Mouse (Mus musculus) heart, postnatal 0 days (tissue): ENCODE results near the gene Prdx1. TPM values are rescaled to one million over a fixed set of nuclear protein-coding genes. Genes with fewer than 3 reads are reported as not detected.

Experiments used
- ATAC-seq: fragments of 200-750 bp; cut with Nextera tagmentation; 2 replicates; pipeline ENCODE4 v1.8.0; 2017; ENCODE audit warnings: low read depth, moderate number of reproducible peaks, moderate library complexity; ENCODE audit not compliant: insufficient read depth
- DNase-seq: peaks from one replicate; pipeline ENCODE4 v3.0.0-alpha.2; 2016; ENCODE audit warnings: low spot score
- H3K27ac ChIP-seq: fragments of 300-500 bp; sonication (generic); 2 replicates; pipeline ENCODE4 v1.5.1; 2014; ENCODE audit warnings: low read depth, mild to moderate bottlenecking
- H3K27me3 ChIP-seq: fragments of 300-500 bp; sonication (generic); 2 replicates; pipeline ENCODE4 v1.6.1; 2014; ENCODE audit warnings: low read length, mixed read lengths; ENCODE audit not compliant: control insufficient read depth, insufficient read depth
- H3K36me3 ChIP-seq: fragments of 300-500 bp; sonication (generic); replicated peaks from 2 replicates; pipeline ENCODE4 v1.6.1; 2014; ENCODE audit warnings: low read length, mixed read lengths; ENCODE audit not compliant: control insufficient read depth, insufficient read depth
- H3K4me1 ChIP-seq: fragments of 300-500 bp; sonication (generic); 2 replicates; pipeline ENCODE4 v1.6.1; 2014; ENCODE audit warnings: antibody characterized with exemption; ENCODE audit not compliant: control insufficient read depth, insufficient read depth
- H3K4me2 ChIP-seq: fragments of 300-500 bp; sonication (generic); 2 replicates; pipeline ENCODE4 v1.6.1; 2014; ENCODE audit warnings: low read depth, mild to moderate bottlenecking, low read length, moderate library complexity
- H3K4me3 ChIP-seq: fragments of 300-500 bp; sonication (generic); 2 replicates; pipeline ENCODE4 v1.5.1; 2014; ENCODE audit warnings: low read depth, low read length
- H3K9ac ChIP-seq: fragments of 300-500 bp; sonication (generic); replicated peaks from 2 replicates; pipeline ENCODE4 v1.6.1; 2014; ENCODE audit warnings: low read depth, low read length, mixed read lengths
- H3K9me3 ChIP-seq: fragments of 300-500 bp; sonication (generic); replicated peaks from 2 replicates; pipeline ENCODE4 v1.6.1; 2016; ENCODE audit warnings: low read length; ENCODE audit not compliant: control insufficient read depth
- CTCF ChIP-seq: IDR thresholded peaks from 2 replicates; pipeline ENCODE4 v1.5.1; 2016; ENCODE audit warnings: antibody characterized with exemption, control low read depth, low read depth
- EP300 ChIP-seq: IDR thresholded peaks from 2 replicates; pipeline ENCODE4 v1.6.1; 2016; ENCODE audit warnings: antibody characterized with exemption, low read depth
- WGBS: fragments of 180-500 bp; shearing (Covaris S2); extraction: QIAGEN DNeasy Blood & Tissue Kit; methylation state at CpG from one replicate; pipeline ENCODE4 v1.1.7; 2014; 5-methylcytosine and 5-hydroxymethylcytosine counted together
- polyA plus RNA-seq: library from polyadenylated mRNA; unstranded; fragments of >200 nt; fragmentation: Nextera tagmentation; extraction: Ambion mirVana; gene quantifications from 2 replicates; pipeline ENCODE4 v1.2.1, GENCODE M21; 2015
- total RNA-seq: library from RNA; depleted of rRNA; stranded (reverse); fragments of >200 nt; gene quantifications from 2 replicates; pipeline ENCODE4 v1.2.3, GENCODE M21; 2014; ENCODE audit warnings: low replicate concordance

Prdx1 gene
- total and polyA plus RNA-seq, 2 experiments from 2014 or later = 334 to 1,000 TPM

DNA sequence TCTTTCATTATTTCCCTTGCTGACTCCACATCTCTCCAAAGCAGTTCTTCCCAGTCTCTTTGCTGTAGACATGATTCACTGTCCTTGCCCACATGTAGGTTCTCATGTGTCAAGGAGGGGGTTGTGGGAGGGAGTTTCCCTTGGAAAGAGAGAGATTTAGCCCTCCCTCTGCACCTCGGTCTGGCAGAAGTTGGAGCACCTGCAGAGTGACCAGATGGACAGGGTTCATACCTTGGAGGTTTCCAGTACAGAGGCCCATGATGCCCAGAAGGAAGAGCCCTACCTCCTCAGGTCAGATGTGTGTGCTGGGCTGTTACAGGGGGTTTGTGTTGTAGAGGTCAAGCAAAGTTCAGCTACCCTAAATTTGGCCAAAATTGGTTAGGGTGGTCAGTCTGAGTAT lies 27.2 kb downstream of the Prdx1 start:
- DNase-seq = no peak
- 58% methylated on average over 1 of the region's 1 CpGs for WGBS
- Histone ChIP-seq H3K27ac (no peak overlapping the region), H3K9me3 (no peaks in the 10 kb centered on the region), H3K4me1 (0 out of 2 replicates have a peak, but pooled peaks cover 2% of the 10 kb centered on the region), H3K9ac (no peak overlapping the region), H3K4me2 (no peak overlapping the region), H3K36me3 (peaks cover 7% of the 10 kb centered on the region; the same call in 1 of the 2 replicates), H3K27me3 (no peaks in the 10 kb centered on the region), H3K4me3 (no peak overlapping the region)
- no peak for ATAC-seq
- TF ChIP-seq CTCF (no peak), EP300 (no peak)

DNA sequence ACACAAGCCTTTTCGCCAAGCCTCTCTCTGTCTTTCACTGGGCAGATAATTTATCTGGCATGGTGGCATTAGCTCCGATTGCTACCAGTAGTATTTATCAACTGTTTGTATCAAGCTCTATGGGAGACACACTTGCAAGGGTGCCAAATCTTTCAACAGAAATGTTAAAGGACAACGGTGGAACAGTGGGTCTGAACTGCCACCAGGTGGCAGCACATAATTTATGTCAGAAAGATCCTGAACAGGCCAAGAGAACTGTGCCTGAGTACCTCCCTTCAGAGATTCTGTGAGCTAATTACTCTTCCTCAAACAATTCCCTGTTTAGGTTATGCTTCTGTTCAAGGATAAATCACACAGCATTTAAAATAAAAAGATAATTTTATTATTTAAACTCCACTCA lies 34.1 kb downstream of the Prdx1 start:
- no peak overlapping the region for H3K4me2 ChIP-seq
- no peak overlapping the region for H3K9ac ChIP-seq
- ATAC-seq (no peak), DNase-seq (peak; percentile 88)
- 15% methylated on average over 3 of the region's 3 CpGs for WGBS
- TF ChIP-seq CTCF = peak; percentile 76
- no peak for TF ChIP-seq EP300
- H3K27ac ChIP-seq = no peak overlapping the region
- no peaks in the 10 kb centered on the region for H3K9me3 ChIP-seq
- no peaks in the 10 kb centered on the region for H3K27me3 ChIP-seq
- no peak overlapping the region for H3K4me3 ChIP-seq
- 0 out of 2 replicates have a peak, but pooled peaks cover 7% of the 10 kb centered on the region for H3K36me3 ChIP-seq
- H3K4me1 ChIP-seq = 0 out of 2 replicates have a peak, but pooled peaks cover 14% of the 10 kb centered on the region

DNA sequence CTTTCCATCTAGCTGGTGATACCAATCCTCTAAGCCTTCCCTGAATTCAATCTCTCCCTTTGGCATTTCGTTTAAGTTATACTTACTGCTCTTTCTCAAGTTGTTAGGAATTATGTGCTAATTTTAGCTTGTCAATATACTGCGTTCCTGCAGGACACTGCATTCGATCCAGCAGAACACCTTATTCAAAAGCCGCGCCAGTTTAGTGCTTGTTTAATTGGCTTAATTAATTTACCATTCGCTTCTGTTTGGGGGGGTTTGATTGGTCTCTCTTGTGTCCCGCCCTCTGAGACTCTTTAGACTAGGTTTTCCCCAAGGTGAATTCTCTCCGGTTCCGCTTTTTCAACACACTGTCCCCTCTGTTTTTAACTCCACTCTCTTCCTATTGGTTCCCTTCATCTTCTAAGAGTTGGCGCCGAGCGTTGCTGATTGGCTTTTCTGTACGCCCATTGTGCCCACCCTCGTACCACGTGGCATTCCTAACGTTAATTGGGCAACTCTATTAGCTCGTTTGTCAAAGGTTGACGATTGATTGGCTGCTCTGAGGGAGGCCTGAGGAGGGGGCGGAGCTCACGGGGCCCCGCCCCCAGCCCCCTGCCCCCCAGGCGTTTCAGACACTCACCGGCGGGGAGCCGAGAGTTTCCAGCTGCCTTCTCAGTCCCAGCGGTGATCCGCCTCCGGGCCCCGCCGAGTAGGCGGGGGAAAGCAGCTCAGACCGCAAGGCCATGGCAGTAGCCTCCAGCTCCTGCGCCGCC lies 35.2 kb downstream of the Prdx1 start, which contains the start of gene Tesk2:
Tesk2 (plus strand) TSS at position 606 of the 755 bp plus-strand sequence.
- Histone ChIP-seq H3K4me3 (peak within 1 kb of the TSS; percentile 78), H3K9ac (peak within 1 kb of the TSS; percentile 72), H3K9me3 (no peaks in the 10 kb centered on the region), H3K36me3 (0 out of 2 replicates have a peak, but pooled peaks cover 2% of the 10 kb centered on the region), H3K27ac (peak within 1 kb of the TSS; percentile 83), H3K4me2 (peak within 1 kb of the TSS; percentile 83), H3K27me3 (no peaks in the 10 kb centered on the region), H3K4me1 (0 out of 2 replicates have a peak, but pooled peaks cover 14% of the 10 kb centered on the region)
- under 1% methylated on average over 33 of the region's 34 CpGs for WGBS
- ATAC-seq (peak; percentile 99), DNase-seq (peak; percentile 99)
- TF ChIP-seq EP300 (no peak), CTCF (no peak)

DNA sequence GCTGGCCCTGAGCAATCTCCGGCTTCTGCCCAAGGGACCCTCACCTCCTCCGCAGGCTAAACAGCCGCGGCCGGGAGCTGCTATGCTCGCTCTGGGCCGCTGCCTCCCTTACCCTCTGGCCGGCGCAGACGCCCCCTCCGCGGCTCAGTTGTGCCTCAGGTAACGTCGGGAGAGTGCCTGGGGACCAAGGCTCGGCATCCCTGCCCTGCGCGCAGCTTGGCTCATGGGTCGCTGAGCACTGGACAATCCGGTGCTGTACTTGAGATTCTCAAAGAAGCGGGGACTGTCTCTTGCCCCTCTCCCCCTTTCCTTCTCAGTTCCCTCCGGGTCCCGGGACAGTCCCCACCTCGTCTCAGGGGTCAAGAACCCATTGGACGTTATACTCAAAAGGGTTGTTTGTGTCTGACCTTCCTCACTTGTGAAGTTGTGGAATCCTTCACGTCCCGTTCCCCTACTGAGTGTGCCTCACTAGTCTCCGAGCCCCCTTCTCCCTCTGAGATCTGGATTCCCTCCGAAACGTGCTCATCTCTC lies 35.8 kb downstream of the Prdx1 start:
- ATAC-seq = no peak
- WGBS = 1% methylated on average over 29 of the region's 29 CpGs
- H3K4me1 ChIP-seq = 0 out of 2 replicates have a peak, but pooled peaks cover 14% of the 10 kb centered on the region
- H3K9ac ChIP-seq = peak overlapping the region; percentile 72
- DNase-seq = no peak
- H3K36me3 ChIP-seq = no peaks in the 10 kb centered on the region
- H3K9me3 ChIP-seq = no peaks in the 10 kb centered on the region
- H3K4me2 ChIP-seq = peak overlapping the region; percentile 83
- no peaks in the 10 kb centered on the region for H3K27me3 ChIP-seq
- TF ChIP-seq EP300 (no peak), CTCF (no peak)
- H3K27ac ChIP-seq = peak overlapping the region; percentile 83
- peak overlapping the region; percentile 78 for H3K4me3 ChIP-seq

DNA sequence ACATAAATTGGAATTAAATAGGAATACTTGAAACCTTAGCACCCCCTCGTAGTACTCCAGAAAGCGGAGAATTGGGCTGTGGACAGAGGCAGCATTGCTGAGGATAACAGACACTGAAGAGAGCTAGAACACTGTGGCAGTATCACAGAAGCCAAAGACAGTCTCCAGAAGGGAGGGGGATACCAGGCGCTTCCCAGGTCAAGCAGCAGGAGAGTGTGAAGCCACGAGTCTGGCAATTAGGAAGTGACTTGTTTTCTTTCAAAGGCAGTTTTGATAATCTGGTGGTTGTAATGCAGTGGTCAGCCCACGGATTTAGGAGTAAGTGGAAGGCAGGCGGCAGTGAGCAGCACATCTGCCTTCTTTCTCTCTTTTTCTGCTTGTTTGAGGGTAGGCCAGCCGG lies 36.9 kb downstream of the Prdx1 start:
- Histone ChIP-seq H3K9me3 (no peaks in the 10 kb centered on the region), H3K27me3 (no peaks in the 10 kb centered on the region), H3K4me3 (no peak overlapping the region), H3K4me1 (0 out of 2 replicates have a peak, but pooled peaks cover 14% of the 10 kb centered on the region), H3K4me2 (peak overlapping the region; percentile 83; the same call in 1 of the 2 replicates), H3K36me3 (no peaks in the 10 kb centered on the region), H3K9ac (no peak overlapping the region), H3K27ac (no peak overlapping the region)
- WGBS = 40% methylated on average over 7 of the region's 7 CpGs
- TF ChIP-seq CTCF (no peak), EP300 (no peak)
- ATAC-seq = no peak
- no peak for DNase-seq
